Mouse (Mus musculus): ENCODE results near the gene Fam168a.
"Not testable (repeated sequence)": the region's sequence is repeated elsewhere in the genome, so short reads cannot be mapped to it uniquely, and the experiment has no call there.

The Fam168a gene

GRCm38 (mm10) chr7:100699771-100700770 is 6.4 kb upstream of the Fam168a start:
- in situ Hi-C loops (cut with MboI, MseI) = loop anchor here (10.0 kb wide), 1 partner anchor 1195 kb away; no protein-coding TSS in a partner anchor

DNA sequence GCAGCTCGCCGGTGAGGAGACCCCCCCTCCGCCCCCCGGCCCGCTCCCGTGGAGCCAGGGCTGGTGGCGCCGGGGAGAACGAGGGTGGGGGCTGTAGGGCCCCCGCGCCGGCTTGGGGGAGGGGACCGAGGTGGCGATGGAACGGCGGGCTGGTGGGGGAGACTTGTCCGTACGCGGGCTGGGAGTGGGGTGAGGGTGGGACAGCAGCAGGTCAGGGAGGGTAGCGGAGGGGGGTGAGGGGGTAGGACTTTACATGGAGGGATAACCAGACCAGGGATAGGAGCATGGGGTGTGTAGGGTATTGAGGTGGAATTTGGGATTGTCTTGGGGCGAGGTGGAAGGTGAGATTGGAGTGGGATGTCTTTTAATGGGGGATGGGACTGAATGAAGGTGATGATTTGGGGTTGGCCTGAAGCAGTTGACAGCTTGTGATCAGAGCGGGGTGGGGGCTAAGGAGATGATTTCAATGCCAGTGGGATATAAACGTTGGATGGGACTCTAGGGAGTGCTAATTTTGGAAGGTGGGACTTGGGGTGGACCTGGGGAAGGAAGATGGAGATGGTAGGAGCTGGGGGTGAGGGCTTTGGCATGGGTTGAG is 547 bp downstream of the Fam168a start:
- in situ Hi-C loops (cut with MboI, MseI) = loop anchor here (10.0 kb wide), 1 partner anchor 1188 kb away; no protein-coding TSS in a partner anchor

- in situ Hi-C loops (cut with MboI, MseI) = no loop called here
Measured at GRCm38 (mm10) chr7:100718741-100719140, 12.3 kb downstream of the Fam168a start.

GRCm38 (mm10) chr7:100722268-100722667 is 15.8 kb downstream of the Fam168a start:
- in situ Hi-C loops (cut with MboI, MseI) = no loop called here

GRCm38 (mm10) chr7:100723453-100724294 is 17.2 kb downstream of the Fam168a start:
- in situ Hi-C loops (cut with MboI, MseI) = no loop called here

- in situ Hi-C loops (cut with MboI, MseI) = no loop called here
Measured at GRCm38 (mm10) chr7:100727538-100728085, 21.2 kb downstream of the Fam168a start.

- in situ Hi-C loops (cut with MboI, MseI) = no loop called here
Measured at GRCm38 (mm10) chr7:100729778-100730177, 23.3 kb downstream of the Fam168a start.

- in situ Hi-C loops (cut with MboI, MseI) = no loop called here
Measured at GRCm38 (mm10) chr7:100732341-100733050, 26.1 kb downstream of the Fam168a start.

DNA sequence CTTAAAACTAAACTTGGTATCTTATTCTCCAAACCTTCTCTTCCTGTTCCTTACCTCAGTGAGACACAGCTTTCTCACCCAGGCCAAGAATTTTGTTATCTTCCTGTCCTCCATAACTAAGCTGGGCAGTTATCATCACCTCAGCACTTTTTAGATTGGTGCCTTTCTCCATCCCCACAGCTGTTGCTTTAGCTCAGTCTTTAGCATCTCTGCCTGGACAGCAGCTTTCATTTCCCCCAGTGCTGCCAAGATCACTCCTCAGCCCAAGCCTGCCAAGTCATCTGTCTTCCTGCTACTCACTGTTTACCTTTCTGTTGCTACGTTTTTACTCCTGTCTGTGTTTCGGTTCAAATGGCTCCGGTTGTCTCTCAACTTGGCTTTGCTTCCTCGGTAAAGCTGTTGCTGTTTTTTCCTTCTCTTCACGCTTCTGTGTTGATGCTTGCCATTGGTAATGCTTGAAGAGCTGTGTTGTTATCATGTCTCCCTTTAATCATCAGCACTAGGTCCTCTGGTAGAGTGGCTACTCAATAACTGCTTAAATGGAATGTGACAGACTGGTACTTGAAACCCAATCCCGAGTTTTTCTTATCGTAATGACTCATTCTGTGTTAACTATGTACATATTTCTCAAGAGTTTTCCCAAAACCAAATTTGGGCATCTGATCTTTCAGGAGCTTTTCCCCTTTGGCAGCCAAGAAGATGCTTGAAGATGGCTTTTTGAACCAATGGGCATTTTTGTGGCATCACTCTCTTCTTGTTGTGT is 26.8 kb downstream of the Fam168a start:
- in situ Hi-C loops (cut with MboI, MseI) = no loop called here

DNA sequence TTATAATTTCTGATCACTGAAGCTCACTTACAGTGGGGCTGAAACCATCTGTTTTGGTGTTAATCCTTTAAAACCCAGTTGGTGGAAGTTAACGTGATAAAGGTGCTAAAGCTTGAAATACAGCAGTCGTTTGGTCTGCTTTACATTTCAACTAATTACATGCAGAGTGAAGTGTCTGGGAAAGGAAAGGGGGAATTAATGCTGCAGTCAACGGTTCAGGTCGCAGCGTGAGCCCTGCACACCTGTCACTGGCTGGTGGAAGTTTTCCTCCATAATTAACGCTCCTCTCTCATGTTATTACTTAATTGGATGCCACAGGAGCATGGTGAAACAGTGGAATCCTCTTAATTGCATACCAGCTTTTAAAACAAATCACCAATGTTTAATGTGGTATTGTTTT is 27.8 kb downstream of the Fam168a start:
- in situ Hi-C loops (cut with MboI, MseI) = no loop called here

- in situ Hi-C loops (cut with MboI, MseI) = not testable (repeated sequence)
Measured at GRCm38 (mm10) chr7:100734905-100735304, 28.5 kb downstream of the Fam168a start.

GRCm38 (mm10) chr7:100736131-100736530 is 29.7 kb downstream of the Fam168a start:
- in situ Hi-C loops (cut with MboI, MseI) = no loop called here

- in situ Hi-C loops (cut with MboI, MseI) = no loop called here
Measured at GRCm38 (mm10) chr7:100744372-100744771, 37.9 kb downstream of the Fam168a start.

- in situ Hi-C loops (cut with MboI, MseI) = no loop called here
Measured at GRCm38 (mm10) chr7:100750101-100750500, 43.7 kb downstream of the Fam168a start.

DNA sequence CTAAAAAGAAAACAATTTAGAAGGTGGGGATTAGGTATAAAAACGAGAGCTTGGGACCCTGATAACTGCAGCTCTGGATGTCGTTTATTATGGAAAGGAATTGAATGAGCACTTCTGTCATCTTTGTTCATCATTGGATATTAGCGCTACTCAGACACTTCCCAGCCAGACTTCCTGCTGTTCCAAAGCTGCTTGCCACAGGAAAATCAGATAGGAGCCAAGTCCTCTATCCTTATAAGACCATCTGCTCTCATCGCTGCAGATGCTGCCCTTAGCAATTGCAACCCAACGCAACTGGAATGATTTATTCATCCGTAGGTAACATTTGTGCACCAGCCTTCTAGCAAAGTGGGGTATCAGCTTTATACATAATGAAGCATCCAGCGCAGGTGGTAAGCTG is 52.3 kb downstream of the Fam168a start:
- in situ Hi-C loops (cut with MboI, MseI) = no loop called here

DNA sequence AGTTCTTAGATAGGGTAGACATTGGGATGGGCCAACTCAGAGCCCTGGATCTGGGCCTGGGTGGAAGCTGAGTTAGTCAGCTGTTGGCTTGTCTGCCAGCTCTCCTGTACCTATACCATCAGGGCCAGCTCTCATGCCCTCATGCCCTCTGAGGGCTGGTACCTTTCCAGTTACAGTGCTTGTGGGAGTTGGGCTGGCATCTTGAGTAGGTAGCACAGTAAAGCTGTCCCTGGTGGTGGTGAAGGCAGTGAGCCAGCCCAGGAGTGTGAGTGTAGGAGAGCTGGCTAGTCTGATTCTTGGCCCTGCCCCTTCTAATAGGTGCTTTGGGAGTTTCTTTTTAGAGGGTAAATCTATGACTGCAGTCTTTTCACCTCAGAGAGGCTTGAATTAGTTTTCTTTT is 56.3 kb downstream of the Fam168a start:
- in situ Hi-C loops (cut with MboI, MseI) = no loop called here

- in situ Hi-C loops (cut with MboI, MseI) = no loop called here
Measured at GRCm38 (mm10) chr7:100767568-100767967, 61.1 kb downstream of the Fam168a start.

GRCm38 (mm10) chr7:100768009-100768408 is 61.6 kb downstream of the Fam168a start:
- in situ Hi-C loops (cut with MboI, MseI) = no loop called here

DNA sequence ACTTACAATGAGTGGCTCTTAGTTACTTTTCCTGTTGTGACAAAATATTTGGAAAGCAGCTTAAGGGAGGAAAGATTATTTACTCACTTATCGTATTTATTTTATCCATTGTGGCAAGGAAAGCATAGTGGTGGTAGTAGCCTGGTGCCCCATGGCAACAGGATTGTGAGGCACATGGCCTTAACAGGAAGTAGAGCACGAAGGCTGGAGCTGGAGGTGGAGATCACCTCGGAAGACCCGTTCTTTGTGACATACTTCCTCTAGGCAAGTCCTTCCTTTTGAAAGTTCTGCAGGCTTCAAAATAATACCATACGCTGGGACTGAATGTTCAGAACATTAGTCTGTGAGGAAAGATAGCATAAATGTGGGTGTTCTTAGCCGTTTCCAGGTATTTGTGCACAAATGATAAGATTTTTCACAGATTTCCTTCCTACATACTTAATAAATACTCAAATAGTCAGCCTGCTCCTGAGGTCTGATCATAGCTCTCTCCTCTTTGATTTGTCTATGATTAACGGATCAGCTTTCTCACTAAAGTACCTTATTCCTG is 63.2 kb downstream of the Fam168a start:
- in situ Hi-C loops (cut with MboI, MseI) = loop anchor here (5.0 kb wide), 1 partner anchor 92 kb away; no protein-coding TSS in a partner anchor
